Mouse (Mus musculus): Measurements from ENCODE around the gene Chchd2. TPM values are rescaled to one million over a fixed set of nuclear protein-coding genes. Genes with fewer than 3 reads are reported as not detected.
"Not testable (repeated sequence)": the region's sequence is repeated elsewhere in the genome, so short reads cannot be mapped to it uniquely, and the experiment has no call there.

Chchd2 gene
- polyA plus RNA-seq, 1 experiment from 2014 or later = 895 TPM

DNA sequence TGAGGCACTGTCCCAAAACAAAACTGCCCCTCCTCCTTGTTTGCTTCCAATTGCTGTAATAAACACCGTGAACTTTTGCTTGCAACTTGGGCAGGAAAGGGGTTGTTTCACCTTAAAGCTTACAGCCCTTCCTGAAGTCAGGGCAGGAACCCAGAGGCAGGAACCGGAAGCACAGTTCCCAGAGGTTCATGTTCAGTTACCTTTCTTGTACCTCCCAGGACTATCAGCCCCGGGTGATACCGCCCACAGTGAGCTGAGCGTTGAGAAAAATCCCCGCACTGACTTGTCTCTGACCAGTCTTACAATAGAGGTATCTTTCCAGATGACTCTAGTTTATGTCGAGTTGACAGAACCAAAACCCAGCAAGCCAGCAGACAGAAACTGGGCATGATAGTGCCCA, 22.3 kb upstream of the Chchd2 start:
- H3K4me3 ChIP-seq = peak overlapping the region; percentile 67; the same call in 1 of the 2 replicates
- H3K9ac ChIP-seq (replicated peaks) = no peak overlapping the region
- H3K27ac ChIP-seq (replicated peaks) = no peak overlapping the region
- H3K36me3 ChIP-seq = no peaks in the 10 kb centered on the region
- ATAC-seq (replicated peaks) = no peak
- 88% methylated on average over 7 of the region's 7 CpGs for WGBS
- H3K9me3 ChIP-seq = no peaks in the 10 kb centered on the region
- H3K4me1 ChIP-seq = peaks cover 8% of the 10 kb centered on the region
- H3K4me2 ChIP-seq (replicated peaks) = no peak overlapping the region
- H3K27me3 ChIP-seq = no peaks in the 10 kb centered on the region

DNA sequence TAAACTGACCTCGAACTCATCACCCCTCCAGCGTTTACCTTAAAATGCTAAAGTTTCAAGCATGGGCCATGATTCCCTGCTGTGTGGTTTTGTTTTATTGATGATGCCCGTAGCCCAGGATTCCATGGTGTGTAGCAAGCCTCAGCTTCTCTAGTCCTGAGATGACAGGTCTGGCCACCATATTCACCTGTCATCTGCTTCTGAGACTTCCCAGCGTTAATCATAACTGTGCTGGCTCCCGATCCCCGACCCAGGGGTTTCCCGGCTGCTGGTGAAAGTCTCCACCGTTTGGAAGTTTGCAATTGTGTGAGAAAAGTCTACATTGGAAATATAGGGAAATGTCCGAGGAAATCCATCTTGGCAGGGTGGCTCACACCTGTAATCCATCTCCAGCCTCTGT, 21.9 kb upstream of the Chchd2 start:
- Histone ChIP-seq H3K4me3 (peak overlapping the region; percentile 67), H3K9ac (replicated peaks) (peak overlapping the region; percentile 80), H3K36me3 (no peaks in the 10 kb centered on the region), H3K27ac (replicated peaks) (peak overlapping the region; percentile 89; the same call in 1 of the 2 replicates), H3K9me3 (no peaks in the 10 kb centered on the region), H3K4me2 (replicated peaks) (peak overlapping the region; percentile 78), H3K4me1 (peaks cover 8% of the 10 kb centered on the region), H3K27me3 (no peaks in the 10 kb centered on the region)
- no peak for ATAC-seq (replicated peaks)
- WGBS = 73% methylated on average over 9 of the region's 9 CpGs

- Histone ChIP-seq H3K36me3 (0 out of 2 replicates have a peak, but pooled peaks cover 2% of the 10 kb centered on the region), H3K4me2 (replicated peaks) (peak within 1 kb of the TSS; percentile 78), H3K27me3 (no peaks in the 10 kb centered on the region), H3K9me3 (no peaks in the 10 kb centered on the region), H3K4me1 (peaks cover 8% of the 10 kb centered on the region), H3K4me3 (peak within 1 kb of the TSS; percentile 67), H3K9ac (replicated peaks) (peak within 1 kb of the TSS; percentile 80), H3K27ac (replicated peaks) (peak within 1 kb of the TSS; percentile 89)
- WGBS = under 1% methylated on average over 63 of the region's 63 CpGs
- ATAC-seq (replicated peaks) = peak; percentile 98
Observed at GRCm38 (mm10) chr5:129908242-129908965, 21.1 kb upstream of the Chchd2 start, which contains the start of gene Nupr1l. Gene Nupr1l, plus strand, starts transcription at chr5:129908540.

- Histone ChIP-seq H3K9ac (replicated peaks) (peak overlapping the region; percentile 80), H3K4me3 (peak overlapping the region; percentile 67), H3K4me2 (replicated peaks) (peak overlapping the region; percentile 78), H3K4me1 (peaks cover 8% of the 10 kb centered on the region), H3K36me3 (peaks cover 8% of the 10 kb centered on the region; the same call in 1 of the 2 replicates), H3K9me3 (no peaks in the 10 kb centered on the region), H3K27ac (replicated peaks) (peak overlapping the region; percentile 89), H3K27me3 (no peaks in the 10 kb centered on the region)
- WGBS = 19% methylated on average over 4 of the region's 4 CpGs
- ATAC-seq (replicated peaks) = no peak
Observed at GRCm38 (mm10) chr5:129907775-129908174, 20.5 kb upstream of the Chchd2 start.

DNA sequence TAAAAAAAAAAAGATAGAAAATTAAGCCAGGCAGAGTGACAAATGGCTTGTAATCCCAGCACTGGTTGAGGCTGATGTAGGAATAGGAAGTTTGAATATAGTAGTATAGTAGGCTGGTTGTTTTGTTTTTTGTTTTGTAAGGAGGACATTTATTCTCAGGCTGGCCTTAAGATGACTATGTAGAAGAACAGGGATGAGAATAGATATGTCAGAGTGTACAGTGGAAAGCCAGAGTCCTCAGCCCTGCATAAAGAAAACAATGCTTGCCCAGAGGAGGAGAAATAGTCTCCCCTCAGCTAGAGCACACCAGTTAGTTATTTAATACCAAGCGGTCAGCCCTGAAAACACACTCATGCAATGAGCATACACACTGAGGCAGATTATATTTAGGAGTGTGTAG, 11.2 kb upstream of the Chchd2 start, which contains the start of gene Phkg1:
TSS of gene Phkg1 (minus strand) at position 101 of the 400 bp plus-strand sequence.
- Histone ChIP-seq H3K27ac (replicated peaks) (no peak within 1 kb of the TSS), H3K4me2 (replicated peaks) (no peak within 1 kb of the TSS), H3K36me3 (peaks cover 19% of the 10 kb centered on the region; the same call in 1 of the 2 replicates), H3K4me3 (no peak within 1 kb of the TSS), H3K27me3 (no peaks in the 10 kb centered on the region), H3K9me3 (no peaks in the 10 kb centered on the region; the same call in 1 of the 2 replicates), H3K4me1 (peaks cover 15% of the 10 kb centered on the region), H3K9ac (replicated peaks) (no peak within 1 kb of the TSS)
- 96% methylated on average over 1 of the region's 1 CpGs for WGBS
- ATAC-seq (replicated peaks) = no peak

GRCm38 (mm10) chr5:129895198-129896088, 8.2 kb upstream of the Chchd2 start, which contains the start of gene Zbed5:
Gene Zbed5, plus strand, starts transcription at chr5:129895723.
- Histone ChIP-seq H3K4me3 (peak within 1 kb of the TSS; percentile 90), H3K27ac (replicated peaks) (0 out of 2 replicates have a peak within 1 kb of the TSS, but pooled peaks have one; percentile 23), H3K9ac (replicated peaks) (peak within 1 kb of the TSS; percentile 75), H3K4me2 (replicated peaks) (peak within 1 kb of the TSS; percentile 83), H3K27me3 (0 out of 2 replicates have a peak, but pooled peaks cover 3% of the 10 kb centered on the region), H3K36me3 (no peaks in the 10 kb centered on the region), H3K4me1 (peaks cover 15% of the 10 kb centered on the region), H3K9me3 (no peaks in the 10 kb centered on the region; the same call in 1 of the 2 replicates)
- peak; percentile 100 for ATAC-seq (replicated peaks)
- 2% methylated on average over 44 of the region's 44 CpGs for WGBS

- peaks cover 15% of the 10 kb centered on the region for H3K4me1 ChIP-seq
- not testable (repeated sequence) for H3K9ac ChIP-seq (replicated peaks); H3K4me3 ChIP-seq; H3K4me2 ChIP-seq (replicated peaks); H3K27me3 ChIP-seq; ATAC-seq (replicated peaks); H3K9me3 ChIP-seq; H3K27ac ChIP-seq (replicated peaks); H3K36me3 ChIP-seq
- WGBS = 87% methylated on average over 6 of the region's 7 CpGs
Observed at GRCm38 (mm10) chr5:129890390-129890789, 3.1 kb upstream of the Chchd2 start.

- Histone ChIP-seq H3K9me3 (no peaks in the 10 kb centered on the region), H3K27me3 (no peaks in the 10 kb centered on the region), H3K4me1 (peaks cover 23% of the 10 kb centered on the region), H3K36me3 (peaks cover 30% of the 10 kb centered on the region), H3K27ac (replicated peaks) (peak overlapping the region; percentile 91), H3K4me3 (peak overlapping the region; percentile 58), H3K9ac (replicated peaks) (peak overlapping the region; percentile 81), H3K4me2 (replicated peaks) (peak overlapping the region; percentile 89)
- no peak for ATAC-seq (replicated peaks)
- WGBS = 52% methylated on average over 10 of the region's 10 CpGs
Observed at GRCm38 (mm10) chr5:129886271-129886670, 999 bp downstream of the Chchd2 start.

DNA sequence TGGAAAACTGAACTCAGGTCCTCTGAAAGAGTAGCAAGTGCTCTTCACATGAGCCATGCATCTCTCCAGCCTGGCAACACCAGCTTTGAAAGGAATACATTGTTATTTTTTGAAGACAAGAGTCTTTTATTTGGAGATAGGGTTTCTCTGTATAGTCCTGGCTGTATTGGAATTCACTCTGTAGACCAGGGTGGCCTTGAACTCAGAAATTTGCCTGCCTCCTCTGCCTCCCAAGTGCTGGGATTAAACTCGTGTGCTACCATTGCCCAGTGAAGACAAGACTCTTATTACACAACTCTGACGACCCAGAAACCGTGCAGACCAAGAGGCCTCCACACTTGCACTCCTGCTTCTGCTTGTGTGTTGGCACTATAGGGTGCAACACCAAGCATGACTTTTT, 7.4 kb downstream of the Chchd2 start:
- peaks cover 9% of the 10 kb centered on the region for H3K4me1 ChIP-seq
- no peaks in the 10 kb centered on the region for H3K27me3 ChIP-seq
- peaks cover 37% of the 10 kb centered on the region for H3K36me3 ChIP-seq
- no peak overlapping the region for H3K4me3 ChIP-seq
- no peaks in the 10 kb centered on the region for H3K9me3 ChIP-seq
- 63% methylated on average over 3 of the region's 3 CpGs for WGBS
- no peak overlapping the region for H3K9ac ChIP-seq (replicated peaks)
- no peak for ATAC-seq (replicated peaks)
- no peak overlapping the region for H3K4me2 ChIP-seq (replicated peaks)
- no peak overlapping the region for H3K27ac ChIP-seq (replicated peaks)

DNA sequence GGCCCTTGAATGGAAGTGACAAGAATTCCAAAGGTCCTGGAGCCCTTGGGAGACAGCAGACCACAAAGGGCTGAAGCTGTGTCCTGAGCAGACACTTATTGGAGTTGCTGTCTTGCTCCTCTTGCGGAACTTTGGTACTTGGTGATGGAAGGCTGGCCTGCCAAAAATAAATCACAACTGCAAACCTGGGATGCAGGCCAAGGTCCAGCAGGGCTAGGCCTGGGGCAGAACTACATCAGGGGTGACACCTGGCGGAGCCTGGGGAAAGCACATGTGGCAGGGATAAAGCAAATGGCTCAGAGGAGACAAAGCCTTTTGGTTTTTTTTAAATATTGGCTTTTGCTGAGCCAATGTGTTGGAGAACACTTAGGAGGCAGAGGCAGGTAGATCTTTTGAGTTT, 8.3 kb downstream of the Chchd2 start:
- peaks cover 29% of the 10 kb centered on the region for H3K36me3 ChIP-seq
- H3K4me1 ChIP-seq = no peaks in the 10 kb centered on the region
- 56% methylated on average over 2 of the region's 2 CpGs for WGBS
- H3K4me2 ChIP-seq (replicated peaks) = no peak overlapping the region
- H3K9me3 ChIP-seq = no peaks in the 10 kb centered on the region
- H3K27me3 ChIP-seq = no peaks in the 10 kb centered on the region
- no peak overlapping the region for H3K9ac ChIP-seq (replicated peaks)
- no peak overlapping the region for H3K27ac ChIP-seq (replicated peaks)
- ATAC-seq (replicated peaks) = no peak
- H3K4me3 ChIP-seq = no peak overlapping the region

GRCm38 (mm10) chr5:129877731-129878455, 9.4 kb downstream of the Chchd2 start:
- Histone ChIP-seq H3K4me3 (no peak overlapping the region), H3K9me3 (no peaks in the 10 kb centered on the region), H3K4me2 (replicated peaks) (no peak overlapping the region), H3K36me3 (peaks cover 23% of the 10 kb centered on the region), H3K4me1 (no peaks in the 10 kb centered on the region), H3K9ac (replicated peaks) (no peak overlapping the region), H3K27me3 (no peaks in the 10 kb centered on the region), H3K27ac (replicated peaks) (no peak overlapping the region)
- ATAC-seq (replicated peaks) = no peak
- 77% methylated on average over 9 of the region's 9 CpGs for WGBS

Measured in forebrain, embryonic 15.5 days (tissue).